In the genomic region with DNA sequence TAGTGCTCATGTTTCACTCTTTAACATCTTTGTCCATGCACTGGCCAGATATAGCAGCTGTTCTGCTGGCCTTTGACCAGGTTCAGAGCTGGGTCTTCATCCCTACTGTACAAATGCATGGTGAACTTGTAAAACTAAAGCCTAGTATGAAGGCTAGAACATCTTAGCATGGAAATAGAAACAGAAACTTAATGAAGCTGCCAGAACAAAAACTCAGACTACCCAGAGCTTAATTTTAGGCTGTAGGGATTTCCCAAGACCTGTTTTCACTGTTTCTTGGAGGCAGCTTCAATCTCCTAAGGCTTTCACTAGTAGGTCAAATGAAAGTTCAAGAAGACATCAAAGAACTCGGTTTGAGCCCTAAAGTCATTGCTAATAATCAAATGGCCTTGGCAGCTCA, we compare ENCODE assay signal across 1 mouse cellular context.
TF ChIP-seq lines count a peak whose summit lies in the region.

No protein-coding gene starts in this region.

TF ChIP-seq in CH12.LX, 34 proteins besides CTCF, POLR2A, EP300 and RAD21 (continued from another document):
- no peak for TF ChIP-seq USF2 (conservative IDR thresholded peaks at IDR 0.05; ENCODE audit: low read depth, low read length)
- no peak for TF ChIP-seq MAZ (IDR thresholded peaks at IDR 0.05; ENCODE audit: low read depth, low read length)
- TF ChIP-seq POLR2AphosphoS2 (IDR thresholded peaks at IDR 0.05; ENCODE audit: low read depth, low read length), result no peak
- no peak for TF ChIP-seq CHD1 (IDR thresholded peaks at IDR 0.05; ENCODE audit: low read depth, low read length)
- TF ChIP-seq ZKSCAN1 (IDR thresholded peaks at IDR 0.05; ENCODE audit: borderline replicate concordance, low read depth, low read length), result no peak
- TF ChIP-seq NELFE (IDR thresholded peaks at IDR 0.05; ENCODE audit: low read depth, low read length), result no peak
- TF ChIP-seq GABPA (IDR thresholded peaks at IDR 0.05; ENCODE audit: insufficient replicate concordance, low read depth, low read length), result no peak
- TF ChIP-seq SMC3 (IDR thresholded peaks at IDR 0.05; ENCODE audit: low read depth, low read length), result no peak
- no peak for TF ChIP-seq MXI1 (IDR thresholded peaks at IDR 0.05; ENCODE audit: low read depth, low read length)
- TF ChIP-seq RCOR1 (conservative IDR thresholded peaks at IDR 0.05; ENCODE audit: low read depth, low read length), result peak; percentile 54; the same call in 1 of the 2 replicates
- TF ChIP-seq MAX (IDR thresholded peaks at IDR 0.05; ENCODE audit: low read length), result peak; percentile 40; the same call in 1 of the 2 replicates
- peak; percentile 24; the same call in 1 of the 2 replicates for TF ChIP-seq JUN (IDR thresholded peaks at IDR 0.05; ENCODE audit: insufficient read depth, low read depth, low read length)
